In genomic region chr9:75124201-75124721, GRCm38 (mm10) we compare ENCODE assay signal across 13 mouse cellular contexts. TPM values are rescaled to one million over a fixed set of nuclear protein-coding genes. Genes with fewer than 3 reads are reported as not detected.
DNase-seq lines count a peak whose midpoint lies in the region; ATAC-seq and TF ChIP-seq lines count a peak whose summit lies in the region.
"Had no signal": no experiment of that assay in that cellular context is flagged by ENCODE, and none has a peak within 500 bp of the region (broad histone marks: within the 10 kb centered on the region; RNA-seq: fewer than 3 reads in every experiment).

No protein-coding gene starts in this region.

- H3K27ac ChIP-seq in midbrain, postnatal 0 days (ENCODE audit: low read depth, low read length), result no peak overlapping the region
- H3K27ac ChIP-seq in neural tube, embryonic 15.5 days (replicated peaks), result no peak overlapping the region
- H3K27ac ChIP-seq: heart, embryonic 13.5 days; liver, embryonic 14.5 days; neural tube, embryonic 12.5 days had no signal

- WGBS in midbrain, postnatal 0 days, result 35% methylated on average over 6 of the region's 6 CpGs
- WGBS in neural tube, embryonic 15.5 days, result 62% methylated on average over 6 of the region's 6 CpGs

- H3K4me3 ChIP-seq in midbrain, postnatal 0 days (ENCODE audit: low read depth, low read length), result no peak overlapping the region
- no peak overlapping the region for H3K4me3 ChIP-seq in neural tube, embryonic 15.5 days (replicated peaks)
- H3K4me3 ChIP-seq: heart, embryonic 13.5 days; neural tube, embryonic 12.5 days had no signal

- peak; percentile 7 for DNase-seq in embryo, embryonic 11 days
- no peak for DNase-seq in embryo, embryonic 10 days (ENCODE audit: low spot score)
- DNase-seq in layer of hippocampus, postnatal 36 days, result peak; percentile 12 to 18
- no peak for DNase-seq in layer of hippocampus, adult 11-12 months (ENCODE audit: low spot score)
- peak; percentile 83 for DNase-seq in adrenal gland, adult 2 months
- DNase-seq in midbrain, postnatal 0 days (ENCODE audit: low spot score), result peak; percentile 22
- DNase-seq in left cerebral cortex, postnatal 36 days (ENCODE audit: low spot score in 2 of 2), result no peak
- DNase-seq: kidney, postnatal 14 days; right cerebral cortex, postnatal 14 days had no signal

- no peaks in the 10 kb centered on the region for H3K9me3 ChIP-seq in midbrain, postnatal 0 days (ENCODE audit: low read length)
- H3K9me3 ChIP-seq in neural tube, embryonic 15.5 days (replicated peaks), result no peaks in the 10 kb centered on the region
- H3K9me3 ChIP-seq: heart, embryonic 13.5 days; neural tube, embryonic 12.5 days had no signal

- H3K27me3 ChIP-seq in midbrain, postnatal 0 days (ENCODE audit: insufficient read depth, low read length), result no peaks in the 10 kb centered on the region
- H3K27me3 ChIP-seq in neural tube, embryonic 15.5 days (replicated peaks), result no peaks in the 10 kb centered on the region
- H3K27me3 ChIP-seq: heart, embryonic 13.5 days; neural tube, embryonic 12.5 days had no signal

- H3K4me2 ChIP-seq in midbrain, postnatal 0 days (ENCODE audit: low read depth, low read length, poor library complexity, severe bottlenecking), result no peak overlapping the region
- H3K4me2 ChIP-seq in neural tube, embryonic 15.5 days, result no peak overlapping the region
- H3K4me2 ChIP-seq: heart, embryonic 13.5 days; neural tube, embryonic 12.5 days had no signal

- no peak for TF ChIP-seq CTCF in midbrain, postnatal 0 days (IDR thresholded peaks at IDR 0.05)

- intact Hi-C loops in left cerebral cortex, postnatal 36 days (cut with DNase I), result no loop called here

- H3K9ac ChIP-seq in midbrain, postnatal 0 days (replicated peaks; ENCODE audit: low read length, poor library complexity, severe bottlenecking), result no peak overlapping the region
- no peak overlapping the region for H3K9ac ChIP-seq in neural tube, embryonic 15.5 days (replicated peaks)
- H3K9ac ChIP-seq: heart, embryonic 13.5 days; liver, embryonic 14.5 days; neural tube, embryonic 12.5 days had no signal

- no peaks in the 10 kb centered on the region for H3K4me1 ChIP-seq in midbrain, postnatal 0 days (ENCODE audit: insufficient read depth, low read length)
- no peaks in the 10 kb centered on the region for H3K4me1 ChIP-seq in neural tube, embryonic 15.5 days
- H3K4me1 ChIP-seq: heart, embryonic 13.5 days; neural tube, embryonic 12.5 days had no signal

- ATAC-seq in midbrain, postnatal 0 days (ENCODE audit: low FRiP score), result no peak
- no peak for ATAC-seq in neural tube, embryonic 15.5 days (ENCODE audit: low FRiP score)

- peaks cover 4% of the 10 kb centered on the region; the same call in 1 of the 2 replicates for H3K36me3 ChIP-seq in midbrain, postnatal 0 days (ENCODE audit: insufficient read depth, low read length)
- peaks cover 29% of the 10 kb centered on the region for H3K36me3 ChIP-seq in neural tube, embryonic 15.5 days

RNA-seq across cellular contexts. Expression of gene Myo5a, which starts 53.4 kb away (rescaled TPM):
- total RNA-seq in layer of hippocampus, postnatal 36 days (2021), result 100 to 1,000 TPM; 189 to 191 TPM
- total RNA-seq in adrenal gland, adult 2 months (2021), result 10 to 100 TPM; 45.4 to 45.6 TPM
- 3.7 and 3.8 TPM in 2 replicates for polyA plus RNA-seq in adrenal gland, adult 2 months (2012; rRNA removed)
- 125 and 160 TPM in 2 replicates for total RNA-seq in midbrain, postnatal 0 days (2014; rRNA removed)
- 32.1 and 37.8 TPM in 2 replicates for polyA plus RNA-seq in midbrain, postnatal 0 days (2015; fragmentation: Nextera tagmentation; extraction: Ambion mirVana)
- 29.5 and 35.6 TPM in 2 replicates for polyA plus RNA-seq in neural tube, embryonic 15.5 days (2015; fragmentation: Nextera tagmentation; extraction: Ambion mirVana)
- 100 to 1,000 TPM; 297 to 304 TPM for total RNA-seq in left cerebral cortex, postnatal 36 days (2021)

Comparison
In these comparisons a context has a peak if more than half of its experiments do, and no peak if none do; other contexts are left out.
1. DNase-seq: peak in embryo, embryonic 11 days (single experiment), layer of hippocampus, postnatal 36 days (2 of 2), adrenal gland, adult 2 months (single experiment) and midbrain, postnatal 0 days (single experiment); none in embryo, embryonic 10 days (single experiment), layer of hippocampus, adult 11-12 months (single experiment) and left cerebral cortex, postnatal 36 days (0 of 2).